Mouse (Mus musculus): ENCODE data around the gene Slc6a20b.
"Not testable (repeated sequence)": the region's sequence is repeated elsewhere in the genome, so short reads cannot be mapped to it uniquely, and the experiment has no call there.

The Slc6a20b gene

DNA sequence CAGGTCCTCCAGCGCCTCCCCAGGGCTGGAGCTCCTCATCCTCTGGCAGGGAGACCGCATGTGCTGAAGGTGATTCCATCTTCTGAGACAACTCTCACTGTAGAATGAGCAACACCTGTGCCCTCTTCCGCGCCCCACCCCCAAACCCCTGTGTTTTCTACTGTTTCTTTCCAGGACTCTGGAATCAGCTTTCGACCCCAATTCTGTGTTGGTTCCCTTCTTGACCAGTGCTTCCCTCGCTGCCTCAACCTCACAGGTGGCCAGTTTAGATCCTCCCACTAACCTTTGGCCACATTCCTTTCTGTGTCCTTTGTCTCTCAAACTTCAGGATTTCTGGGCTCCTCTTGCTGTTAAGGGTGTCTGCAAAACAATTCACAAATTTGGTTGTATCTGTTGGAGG, at the start of gene Slc6a20b:
Gene Slc6a20b (minus strand): TSS at position 285 of the 400 bp plus-strand sequence.
- no peak for DNase-seq (ENCODE audit: low read depth, low spot score)

DNA sequence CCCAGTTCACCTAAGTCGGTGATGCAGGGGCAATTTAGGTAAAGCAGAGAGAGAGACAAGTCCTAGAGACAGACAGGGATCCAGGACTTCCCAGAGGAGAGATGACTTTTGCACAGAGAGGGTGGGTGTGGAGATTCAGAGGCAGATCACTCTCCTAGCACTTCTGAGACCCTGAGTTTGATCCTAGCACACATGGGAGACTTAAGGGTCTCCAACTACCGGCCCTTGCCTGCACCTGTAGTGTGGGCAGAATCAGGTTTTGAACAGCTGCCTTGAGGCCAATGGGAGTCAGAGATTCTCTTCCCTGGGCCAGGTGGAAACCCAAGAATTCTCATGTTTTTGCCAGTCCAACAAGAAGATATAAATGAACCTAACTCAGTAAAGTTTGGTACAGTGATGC, 46.8 kb upstream of the Slc6a20b start:
- no peak for DNase-seq (ENCODE audit: low read depth, low spot score)

DNA sequence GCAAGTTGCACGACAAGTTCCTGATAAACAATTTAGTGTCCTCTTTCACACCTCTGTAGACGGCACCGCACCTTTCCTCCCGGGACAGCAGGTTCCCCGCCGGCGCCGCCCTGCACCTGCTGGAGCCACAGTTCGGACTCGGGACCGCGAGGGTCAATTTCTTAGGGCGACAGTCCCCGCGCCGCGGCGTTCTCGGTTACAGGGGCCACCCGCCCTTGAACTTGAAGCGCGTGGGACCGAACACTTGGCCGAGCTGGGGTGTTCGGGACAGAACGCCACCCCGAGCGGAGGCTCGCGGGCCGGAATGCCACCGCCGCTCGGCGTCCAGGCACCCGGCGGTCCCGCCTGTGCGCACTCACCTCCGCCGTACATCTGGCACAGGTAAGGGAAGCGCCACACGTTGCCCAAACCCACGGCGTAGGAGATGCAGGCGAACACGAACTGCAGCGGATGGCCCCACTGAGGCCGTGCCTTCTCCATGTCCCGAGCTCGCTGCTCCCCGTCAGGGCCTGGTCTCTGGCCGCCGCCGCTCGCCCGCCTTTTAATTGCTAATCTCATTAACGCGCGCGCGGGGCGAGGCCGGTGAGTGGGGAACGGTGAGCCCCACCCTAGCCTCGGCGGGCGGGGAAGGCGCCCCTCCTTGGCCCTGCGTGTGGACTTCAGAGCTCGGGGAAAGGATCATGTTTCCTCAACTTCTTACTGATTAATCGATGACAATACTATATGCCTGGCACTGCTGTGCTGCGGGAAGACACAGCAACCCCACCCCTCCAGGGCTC, 46.2 kb upstream of the Slc6a20b start, which contains the start of the genes Ccr9 and Slc6a20a:
Gene Ccr9 (plus strand): TSS at position 113 of the 779 bp plus-strand sequence.
Gene Slc6a20a (minus strand): TSS at position 559 of the 779 bp plus-strand sequence.
- peak; percentile 1 for DNase-seq (ENCODE audit: low read depth, low spot score)

DNA sequence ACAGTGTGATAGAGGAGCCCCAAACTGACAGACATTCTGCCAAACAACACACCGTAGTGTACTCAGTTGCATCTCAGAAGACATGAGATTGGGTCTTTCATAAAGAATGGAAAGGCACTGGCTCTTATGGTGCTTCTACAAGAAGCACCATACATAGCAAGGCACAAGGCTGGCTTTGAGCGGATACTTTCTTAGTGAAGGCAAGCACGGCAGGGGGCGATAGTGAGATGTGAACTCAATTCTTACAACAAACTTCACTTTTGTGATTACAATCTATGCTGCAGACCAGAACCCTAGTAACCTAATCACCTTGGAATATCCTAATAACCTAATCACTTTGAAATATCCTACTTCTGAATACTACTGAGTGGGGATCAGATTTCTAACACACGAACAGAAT, 33.3 kb upstream of the Slc6a20b start:
- peak; percentile 19 for DNase-seq (ENCODE audit: low read depth, low spot score)

DNA sequence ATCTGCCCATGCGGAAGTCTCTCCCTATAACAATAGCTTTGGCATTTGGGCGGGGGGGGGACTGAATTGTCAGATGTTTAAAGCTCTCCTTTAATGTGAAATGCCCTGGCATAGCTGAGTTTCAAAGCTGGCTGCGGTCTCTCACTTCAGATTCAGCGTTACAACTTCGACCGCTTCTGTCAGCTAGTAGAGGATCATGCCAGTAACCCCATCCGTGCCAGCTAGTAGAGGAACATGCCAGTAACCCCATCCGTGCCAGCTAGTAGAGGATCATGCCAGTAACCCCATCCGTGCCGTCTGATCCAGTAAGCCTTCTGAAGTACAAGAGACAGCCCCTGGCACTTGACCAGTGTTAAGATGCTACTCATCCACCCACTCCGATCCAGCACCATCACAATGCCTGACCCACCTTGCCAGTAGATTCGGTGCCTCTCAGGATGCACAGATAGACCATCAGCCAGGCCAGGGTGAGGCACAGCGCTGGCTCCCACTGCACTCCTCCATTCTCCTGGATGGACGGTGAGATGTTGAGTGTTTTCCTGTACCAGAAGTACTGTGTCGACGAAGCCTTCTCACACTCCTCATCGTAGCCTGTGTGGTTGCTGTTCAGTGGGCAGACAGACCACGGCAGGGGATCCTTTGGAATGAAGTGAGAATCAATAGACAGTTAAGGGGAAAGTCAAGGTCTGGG, 27.8 kb upstream of the Slc6a20b start:
- DNase-seq (ENCODE audit: low read depth, low spot score) = not testable (repeated sequence)

DNA sequence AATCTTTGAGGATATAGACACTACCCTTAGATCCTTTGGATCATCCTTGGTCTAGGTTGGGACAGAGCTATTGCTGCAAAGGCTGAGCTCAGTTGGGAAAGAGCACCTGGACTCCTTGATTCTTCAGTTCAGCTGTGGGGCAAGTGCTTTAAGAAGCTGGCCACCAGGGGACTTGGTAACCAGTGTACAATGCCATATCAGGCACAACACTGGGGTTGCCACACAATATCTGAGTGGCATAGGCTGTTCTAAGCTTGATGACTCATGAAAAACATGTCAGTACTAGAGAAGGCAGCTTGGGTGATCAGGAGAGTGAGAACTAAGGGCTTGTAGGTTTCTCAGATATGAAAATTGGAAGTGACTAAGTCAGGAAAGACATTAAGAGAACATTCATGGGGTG, 26.6 kb upstream of the Slc6a20b start:
- DNase-seq (ENCODE audit: low read depth, low spot score) = no peak

DNA sequence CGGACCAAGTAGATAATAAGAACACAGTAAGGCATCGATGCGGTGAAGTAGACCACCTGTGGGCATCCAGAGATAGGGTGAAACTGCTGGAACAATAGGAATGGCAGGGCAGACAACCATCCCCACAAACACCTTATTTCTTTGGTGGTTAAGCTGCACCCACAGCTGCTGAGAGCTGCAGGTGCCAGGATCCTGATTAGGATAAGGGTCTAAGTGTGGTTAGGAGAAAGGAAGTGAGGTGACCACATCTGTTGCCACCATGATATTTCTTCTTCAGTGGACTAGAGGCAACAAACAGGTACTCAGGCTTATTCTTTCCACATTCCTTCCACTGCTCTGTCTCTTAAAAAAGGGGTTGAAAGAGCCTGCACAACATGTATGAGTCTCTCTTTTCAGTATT, 25.1 kb upstream of the Slc6a20b start:
- no peak for DNase-seq (ENCODE audit: low read depth, low spot score)

DNA sequence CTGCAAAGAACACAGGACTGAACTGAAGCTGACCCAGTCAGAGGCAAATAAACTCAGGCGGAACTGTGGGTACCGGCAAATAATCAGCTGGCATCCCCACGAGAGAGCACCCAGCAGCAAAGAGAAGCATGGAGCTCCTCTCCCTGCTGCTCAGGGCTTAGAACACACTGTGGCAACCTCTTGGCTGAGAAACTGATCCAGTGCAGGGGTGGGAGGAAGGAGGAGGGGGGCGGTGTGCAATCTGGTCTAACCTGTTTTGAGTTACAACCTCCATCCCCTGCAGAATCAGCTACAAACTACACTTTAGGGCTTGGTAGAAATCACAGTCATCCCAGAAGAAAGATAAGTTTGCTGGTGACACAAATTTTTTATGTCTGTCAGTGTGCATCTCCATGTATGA, 19.0 kb upstream of the Slc6a20b start:
- DNase-seq (ENCODE audit: low read depth, low spot score) = no peak

DNA sequence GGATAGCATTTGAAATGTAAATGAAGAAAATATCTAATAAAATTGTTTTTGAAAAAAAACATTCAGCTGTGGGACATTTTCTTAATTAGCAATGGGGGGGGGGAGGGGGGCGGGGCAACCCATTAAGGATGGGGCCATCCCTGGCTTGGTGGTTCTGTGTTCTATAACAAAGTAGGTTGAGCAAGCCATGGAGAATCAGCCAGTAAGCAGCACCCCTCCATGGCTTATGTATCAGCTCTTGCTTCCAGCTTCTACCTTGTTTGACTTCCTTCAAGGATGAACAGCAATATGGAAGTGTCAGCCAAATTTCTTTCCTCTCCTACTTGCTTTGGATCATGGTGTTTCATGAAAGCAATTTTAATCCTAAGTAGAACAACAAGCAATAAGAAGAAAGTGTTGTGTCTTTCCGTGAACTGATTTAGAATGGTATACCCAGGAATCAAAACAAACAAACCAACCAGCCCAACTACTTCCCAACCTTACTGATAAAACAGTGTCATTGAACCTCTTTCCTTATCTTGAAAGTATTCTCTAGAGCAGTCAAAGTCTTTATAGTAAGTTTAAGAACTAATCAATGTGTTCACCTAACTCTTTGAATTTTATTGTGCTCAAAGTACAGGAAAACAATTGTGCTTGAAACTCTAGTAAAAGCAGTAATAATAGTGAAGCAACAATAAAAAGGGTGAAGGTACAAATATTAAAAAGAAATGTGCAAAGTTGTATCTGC, 17.6 kb upstream of the Slc6a20b start:
- DNase-seq (ENCODE audit: low read depth, low spot score) = no peak

DNA sequence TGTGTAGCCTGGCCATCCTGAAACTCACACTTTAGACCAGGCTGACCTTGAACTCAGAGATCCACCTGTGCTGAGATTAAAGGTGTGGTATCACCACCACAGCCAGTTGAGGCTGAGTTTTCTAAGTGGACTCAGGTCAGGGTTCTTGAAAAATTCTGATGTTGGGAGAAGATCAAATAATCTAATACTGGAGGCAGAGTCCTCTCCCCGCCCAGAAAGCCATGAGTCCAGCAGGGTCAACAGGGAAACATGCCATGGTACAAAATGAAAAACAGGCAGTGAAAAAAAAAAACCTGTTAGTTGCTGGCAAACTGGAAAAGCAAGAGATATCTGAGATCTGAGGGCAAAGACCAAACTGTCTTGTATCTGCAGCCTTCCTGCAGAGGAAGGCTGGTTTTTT, 7.7 kb upstream of the Slc6a20b start:
- DNase-seq (ENCODE audit: low read depth, low spot score) = no peak

DNA sequence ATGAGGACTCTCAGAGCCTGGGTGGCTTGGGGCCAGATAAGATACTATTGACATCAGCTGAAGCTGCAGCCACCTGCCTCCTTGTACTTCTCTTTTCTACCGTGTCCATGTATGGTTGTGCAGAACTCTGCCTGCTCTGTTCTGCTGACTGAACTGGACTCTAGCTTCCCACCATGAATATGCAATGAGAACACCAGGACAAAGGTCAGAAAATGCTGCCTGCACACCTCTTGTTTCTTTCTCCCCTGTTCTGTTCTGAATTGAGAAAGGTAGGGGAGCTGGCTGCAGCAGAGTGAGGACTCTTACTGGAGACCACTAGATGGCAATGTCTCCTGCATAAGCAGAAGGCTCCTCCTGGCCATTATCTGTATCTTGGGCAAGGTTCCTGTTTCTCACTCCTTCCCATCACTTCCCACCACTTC, 6.3 kb upstream of the Slc6a20b start:
- peak; percentile 17 for DNase-seq (ENCODE audit: low read depth, low spot score)

DNA sequence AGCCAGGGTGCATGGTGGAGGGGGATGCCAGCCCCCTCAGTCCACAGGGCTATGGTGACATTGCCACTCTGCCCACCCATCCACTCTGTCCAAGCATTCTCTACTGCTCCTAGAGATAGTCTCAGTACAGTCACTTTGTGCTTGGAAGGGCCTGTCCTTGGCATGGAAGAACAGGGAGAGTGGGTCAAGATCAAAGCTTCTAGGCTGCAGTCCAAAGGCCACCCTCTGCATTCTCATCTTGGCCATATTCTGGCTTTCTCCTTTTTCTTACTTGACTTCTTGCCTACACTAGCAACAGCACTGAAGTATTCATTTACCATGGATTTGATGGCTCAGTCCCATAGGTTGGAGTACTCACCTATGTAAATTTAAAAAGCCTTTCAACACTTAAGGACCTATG, 5.9 kb upstream of the Slc6a20b start:
- DNase-seq (ENCODE audit: low read depth, low spot score) = no peak

DNA sequence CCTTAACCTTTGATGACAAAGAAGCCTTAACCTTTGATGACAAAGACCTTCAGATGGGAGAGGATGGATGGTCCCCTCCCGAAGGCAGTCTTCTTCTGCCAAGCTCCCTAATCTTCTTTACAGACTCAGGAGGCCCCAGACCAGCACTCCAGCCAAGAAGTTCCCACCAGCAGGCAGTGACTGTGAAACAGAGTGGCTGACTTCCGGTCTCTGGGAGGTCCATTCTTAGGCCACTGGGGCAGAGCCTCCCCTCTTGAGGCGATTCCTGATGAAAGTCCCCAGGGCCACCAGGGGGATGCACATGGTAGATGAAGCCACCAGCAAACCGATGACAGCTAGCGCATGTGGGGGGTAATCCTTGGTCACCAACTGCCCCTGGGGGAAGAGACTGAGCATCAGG, 4.4 kb upstream of the Slc6a20b start:
- no peak for DNase-seq (ENCODE audit: low read depth, low spot score)

DNA sequence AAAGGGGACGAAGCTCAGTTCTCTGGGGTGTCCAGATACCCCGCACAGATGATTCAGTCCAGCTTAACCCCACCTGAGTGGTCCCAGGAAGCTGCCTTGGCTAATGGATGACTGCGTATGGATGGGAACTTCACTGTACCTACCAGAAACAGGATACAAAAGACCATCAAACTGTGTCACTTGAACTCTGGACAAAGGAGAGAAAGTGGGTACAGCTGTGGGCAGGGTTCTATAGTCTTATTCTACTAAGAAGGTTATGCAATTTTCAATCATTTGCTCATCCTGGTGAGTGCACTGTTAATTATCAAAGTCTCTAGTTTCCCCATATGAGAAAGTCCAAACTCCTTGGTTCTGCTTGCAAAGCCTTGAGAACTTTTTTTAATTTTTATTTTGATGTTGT, 628 bp upstream of the Slc6a20b start:
- DNase-seq (ENCODE audit: low read depth, low spot score) = no peak

DNA sequence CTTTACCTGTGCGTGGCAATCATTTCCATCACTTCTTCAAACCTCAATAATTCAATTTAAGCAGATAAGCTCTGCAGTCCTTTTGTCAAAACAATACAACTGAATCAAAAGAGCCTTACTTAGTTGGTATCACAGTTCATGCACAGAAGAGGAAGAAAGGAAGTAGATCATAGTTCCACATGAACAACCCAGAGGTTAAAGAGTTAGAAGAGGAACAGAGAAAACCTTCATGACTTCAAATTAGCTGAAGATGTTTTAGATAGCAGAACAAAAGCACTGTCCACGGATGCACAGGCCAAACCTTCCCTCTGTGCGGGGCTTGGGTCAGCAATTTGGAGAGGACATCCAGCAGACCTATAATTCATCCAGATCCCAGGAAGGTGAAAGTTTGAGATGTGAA, 699 bp downstream of the Slc6a20b start:
- no peak for DNase-seq (ENCODE audit: low read depth, low spot score)

DNA sequence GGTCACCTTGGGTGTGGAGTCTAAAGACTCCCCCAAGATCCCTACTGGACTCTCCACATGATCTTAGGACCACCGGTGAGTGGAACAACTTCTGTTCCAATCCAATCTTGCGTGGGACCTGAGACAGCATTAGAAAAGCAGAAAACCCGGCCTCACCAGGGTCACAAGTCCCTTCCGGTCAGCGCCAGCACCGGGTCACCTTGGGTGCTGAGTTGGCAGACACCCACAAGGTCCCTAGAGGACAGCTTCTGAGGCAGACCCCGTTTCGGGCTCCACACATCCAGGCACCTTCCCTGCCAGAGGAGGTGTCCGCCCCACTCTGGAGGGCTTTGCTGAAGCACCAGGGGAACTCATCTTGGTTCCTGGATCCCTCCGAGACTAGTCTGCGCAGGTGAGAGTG, 6.5 kb downstream of the Slc6a20b start:
- no peak for DNase-seq (ENCODE audit: low read depth, low spot score)

DNA sequence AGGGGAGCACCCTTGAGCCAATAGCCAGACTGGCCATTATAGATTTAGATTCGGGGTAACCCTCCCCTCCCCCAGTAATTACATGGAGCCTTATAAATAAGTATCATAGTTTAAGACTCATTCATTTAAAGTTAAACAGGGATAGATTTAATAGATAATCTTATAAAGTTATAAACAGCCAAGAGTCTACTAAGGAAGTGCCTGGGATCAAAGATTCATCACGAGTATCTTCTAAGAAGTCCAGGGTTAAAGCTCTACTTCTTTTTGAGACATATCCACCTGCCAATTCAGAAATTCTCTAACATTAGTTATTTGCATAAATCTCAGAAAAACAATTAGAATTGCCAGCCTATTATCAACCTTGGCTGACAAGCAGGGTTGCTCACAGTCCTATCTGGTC, 7.6 kb downstream of the Slc6a20b start:
- DNase-seq (ENCODE audit: low read depth, low spot score) = no peak

DNA sequence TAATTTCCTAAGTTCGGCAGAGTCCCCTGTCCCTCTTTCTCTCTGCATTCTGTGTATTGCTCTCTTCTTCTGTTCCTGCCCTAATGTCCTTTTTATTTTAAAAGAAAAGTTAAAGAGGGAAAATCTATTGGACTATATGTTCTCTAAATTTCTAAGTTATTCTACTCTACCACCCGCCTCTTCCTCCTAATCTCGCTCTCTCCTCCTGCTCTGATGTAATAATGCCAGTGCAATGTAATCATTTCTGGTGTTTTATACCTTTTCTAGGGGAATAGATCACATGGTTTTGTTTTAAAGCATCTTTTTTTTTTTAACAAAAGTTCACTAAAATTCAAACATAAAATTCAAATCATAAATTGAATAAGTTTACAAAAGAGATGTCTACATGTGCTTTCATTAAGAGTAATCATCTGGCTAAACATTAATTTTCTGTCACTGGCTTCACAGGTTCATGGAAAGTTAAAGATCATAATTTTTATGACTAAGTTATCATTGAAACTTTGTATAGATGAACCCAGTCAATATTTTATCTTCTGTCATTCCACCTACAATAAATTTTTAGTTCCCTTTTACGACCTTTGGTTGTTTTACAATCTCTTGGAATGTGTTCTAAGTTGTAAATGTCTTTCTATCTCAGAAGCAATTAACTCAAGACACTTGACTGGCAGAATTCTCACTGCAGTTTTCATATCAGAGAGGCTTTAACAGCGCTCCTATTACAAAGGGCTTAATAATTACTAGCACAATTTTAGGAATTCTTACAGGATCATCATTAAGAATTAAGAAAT, 11.9 kb downstream of the Slc6a20b start:
- no peak for DNase-seq (ENCODE audit: low read depth, low spot score)

DNA sequence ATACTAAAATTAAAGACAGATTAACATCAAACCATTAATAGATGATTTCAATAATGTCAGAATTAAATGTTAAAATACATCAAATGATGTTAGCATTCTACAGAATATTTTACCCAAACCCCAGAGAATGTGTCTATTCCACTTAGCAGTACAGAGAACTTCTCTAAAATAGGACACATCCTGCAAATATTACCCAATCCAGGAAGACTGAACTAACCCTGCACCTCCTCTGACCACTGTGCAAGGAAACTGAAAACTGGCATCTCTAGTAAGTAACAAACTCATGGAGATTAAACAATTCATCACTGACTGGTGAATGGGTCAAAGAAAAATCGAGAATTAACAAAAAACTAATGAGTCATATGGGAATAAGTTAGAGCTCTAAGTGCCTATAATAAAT, 30.8 kb downstream of the Slc6a20b start:
- DNase-seq (ENCODE audit: low read depth, low spot score) = no peak

DNA sequence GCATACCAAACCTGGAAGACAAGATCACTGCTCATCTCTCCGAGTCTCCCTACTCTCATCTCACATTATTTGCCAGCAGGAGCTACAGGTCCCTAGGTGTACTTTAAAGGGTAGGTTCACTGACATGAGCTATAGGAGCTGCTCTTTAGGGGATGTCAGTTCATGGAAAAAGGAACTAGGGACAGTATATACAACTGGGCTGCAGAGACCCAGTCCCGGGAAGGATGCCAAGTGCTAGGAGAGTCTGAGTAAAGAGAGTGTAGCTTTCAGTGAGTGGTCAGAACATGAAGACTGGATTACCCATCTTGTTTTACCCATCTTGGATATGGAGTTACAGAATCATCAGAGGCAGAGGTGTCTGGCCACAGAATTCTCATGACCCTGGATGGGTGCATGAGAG, 35.0 kb downstream of the Slc6a20b start:
- DNase-seq (ENCODE audit: low read depth, low spot score) = no peak

DNA sequence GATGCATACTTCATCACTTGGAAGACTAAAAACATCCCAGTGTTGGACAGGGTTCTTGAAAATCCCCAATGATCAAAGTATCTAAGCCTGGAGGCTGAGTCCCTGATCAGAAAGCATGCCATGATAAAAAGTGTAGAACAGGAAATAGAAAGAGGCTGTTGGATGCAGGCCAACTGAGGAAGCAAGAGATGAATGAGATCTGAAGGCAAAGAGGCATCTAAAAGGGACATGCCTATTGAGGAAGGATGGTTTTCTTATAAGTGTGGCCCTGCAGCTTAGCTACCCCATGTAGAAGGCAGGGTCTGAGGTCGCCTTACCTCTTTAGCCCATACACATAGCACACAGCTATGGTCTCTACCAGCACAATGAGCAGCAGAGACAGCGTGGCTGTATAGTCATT, 35.5 kb downstream of the Slc6a20b start:
- no peak for DNase-seq (ENCODE audit: low read depth, low spot score)

DNA sequence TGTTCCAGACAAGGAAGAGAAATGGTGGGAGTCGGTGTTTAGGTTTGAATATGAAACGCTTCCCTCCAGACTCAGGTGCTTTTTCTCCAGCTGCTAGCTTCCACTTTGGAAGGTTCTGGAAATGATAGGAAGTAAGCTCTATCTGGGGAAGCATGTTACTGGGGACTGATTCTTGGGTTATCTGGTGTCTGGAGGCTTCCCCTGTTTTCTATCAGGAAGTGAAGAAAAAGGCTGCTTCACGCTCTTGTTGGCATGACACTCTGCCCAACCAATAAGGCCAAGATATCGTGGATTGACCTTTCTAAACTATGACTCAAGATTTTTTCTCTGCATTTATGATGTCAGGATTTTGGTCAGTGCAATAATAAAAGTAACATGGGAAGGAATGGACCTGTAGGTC, 37.2 kb downstream of the Slc6a20b start:
- no peak for DNase-seq (ENCODE audit: low read depth, low spot score)

All from embryo, embryonic 11.5 days (tissue).